Mouse (Mus musculus) thymus, adult 2 months (tissue): ENCODE results near the gene Fars2.

Experiments
- CTCF ChIP-seq: fragments of 200-500 bp; IDR thresholded peaks from 2 replicates; pipeline ENCODE4 v1.5.1; 2012; ENCODE audit warnings: mild to moderate bottlenecking, control low read depth, low read length, moderate library complexity, borderline replicate concordance; ENCODE audit not compliant: control insufficient read depth, poor library complexity, insufficient read depth; ENCODE audit errors: extremely low read depth
- POLR2A ChIP-seq: fragments of 200-500 bp; IDR thresholded peaks from 2 replicates; pipeline ENCODE4 v1.6.1; 2012; ENCODE audit warnings: mild to moderate bottlenecking, low read length, control low read depth, moderate library complexity; ENCODE audit not compliant: control insufficient read depth, poor library complexity, insufficient read depth; ENCODE audit errors: extremely low read depth

GRCm38 (mm10) chr13:36724533-36725470, 607.6 kb downstream of the Fars2 start:
- TF ChIP-seq POLR2A (no peak), CTCF (no peak)
